Mouse (Mus musculus) lung, adult 18-20 months (tissue): ENCODE data around the gene Hoxa10.

Experiments
- DNase-seq, 2 experiments: peaks; one replicate each; pipeline ENCODE4 v3.0.0; 2022; ENCODE audit warnings: mixed read lengths in 2 of 2

The Hoxa10 gene

DNA sequence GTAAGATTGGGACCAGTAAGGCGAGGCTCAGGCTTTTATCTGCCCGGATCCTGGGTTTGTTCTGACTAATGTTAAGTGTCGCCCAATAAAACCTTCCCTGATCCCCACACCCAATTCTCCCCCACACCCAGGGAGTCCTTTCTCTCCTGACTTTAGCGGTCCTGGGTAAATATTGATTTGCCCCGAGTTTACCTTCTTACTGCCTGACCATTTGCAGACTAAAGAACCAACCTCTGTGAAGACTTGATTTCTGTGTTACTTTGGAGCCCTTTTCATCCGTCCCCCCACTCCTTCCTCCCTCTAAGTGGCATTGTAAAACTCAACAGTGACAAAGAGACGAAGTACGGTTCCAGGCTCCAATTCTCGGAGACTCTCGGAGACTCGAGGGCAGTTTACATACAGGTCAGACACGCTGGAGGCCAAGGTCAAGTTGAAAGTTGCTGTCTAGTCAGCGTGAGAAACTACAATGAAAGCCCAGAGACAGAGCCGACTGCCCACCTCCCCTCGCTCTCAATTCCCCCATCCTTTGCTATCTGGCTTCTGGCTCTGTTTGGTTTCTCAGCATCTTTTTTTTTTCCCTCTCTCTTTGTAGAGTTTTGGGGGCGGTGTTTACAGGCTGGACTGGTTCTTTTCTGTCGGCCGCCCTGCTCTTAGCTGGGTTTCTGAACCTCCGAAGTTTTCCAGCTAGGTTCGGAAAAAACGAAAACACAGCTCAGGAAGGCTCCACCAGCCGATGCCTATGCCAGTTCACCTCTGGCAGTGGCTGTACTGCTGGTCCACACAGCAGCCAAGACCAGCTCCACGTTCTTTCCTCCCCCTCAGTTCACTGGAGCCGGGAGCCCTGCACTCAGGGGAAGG lies 22.0 kb upstream of the Hoxa10 start:
- DNase-seq: no peak

DNA sequence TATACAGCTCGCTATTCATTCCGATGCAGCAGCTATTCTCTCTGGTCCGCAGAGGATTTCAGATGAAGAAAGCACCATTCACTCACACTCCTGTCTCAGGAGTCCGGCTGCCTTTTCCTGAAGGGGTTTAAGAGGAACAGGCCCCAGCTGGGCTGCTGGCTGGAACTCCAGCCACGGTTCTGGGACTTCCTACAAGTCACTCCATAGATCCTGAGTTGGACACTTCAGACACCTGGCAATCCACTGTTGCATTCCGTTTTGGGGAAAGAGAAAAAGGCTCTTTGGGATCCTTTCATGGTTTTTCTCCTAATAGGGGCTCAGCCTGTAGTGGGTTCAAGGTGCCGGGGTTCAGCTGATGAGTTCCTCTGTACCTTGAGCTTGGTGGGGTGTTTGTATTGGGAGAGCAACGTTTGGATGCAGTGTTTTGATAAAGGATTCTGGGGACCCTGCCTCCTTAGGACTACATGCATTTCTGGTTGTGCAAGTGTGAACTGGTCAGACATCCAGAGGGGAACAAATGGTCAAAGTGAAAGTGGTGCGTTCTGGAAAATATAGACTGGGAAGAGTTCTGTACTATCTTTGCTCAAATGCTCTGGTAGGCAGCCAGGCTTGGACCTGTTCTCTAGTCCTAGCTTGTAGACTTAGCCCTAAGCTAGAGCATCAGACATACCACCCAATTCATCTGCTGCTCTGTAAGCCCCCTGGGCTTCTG lies 21.3 kb upstream of the Hoxa10 start:
- DNase-seq: no peak

DNA sequence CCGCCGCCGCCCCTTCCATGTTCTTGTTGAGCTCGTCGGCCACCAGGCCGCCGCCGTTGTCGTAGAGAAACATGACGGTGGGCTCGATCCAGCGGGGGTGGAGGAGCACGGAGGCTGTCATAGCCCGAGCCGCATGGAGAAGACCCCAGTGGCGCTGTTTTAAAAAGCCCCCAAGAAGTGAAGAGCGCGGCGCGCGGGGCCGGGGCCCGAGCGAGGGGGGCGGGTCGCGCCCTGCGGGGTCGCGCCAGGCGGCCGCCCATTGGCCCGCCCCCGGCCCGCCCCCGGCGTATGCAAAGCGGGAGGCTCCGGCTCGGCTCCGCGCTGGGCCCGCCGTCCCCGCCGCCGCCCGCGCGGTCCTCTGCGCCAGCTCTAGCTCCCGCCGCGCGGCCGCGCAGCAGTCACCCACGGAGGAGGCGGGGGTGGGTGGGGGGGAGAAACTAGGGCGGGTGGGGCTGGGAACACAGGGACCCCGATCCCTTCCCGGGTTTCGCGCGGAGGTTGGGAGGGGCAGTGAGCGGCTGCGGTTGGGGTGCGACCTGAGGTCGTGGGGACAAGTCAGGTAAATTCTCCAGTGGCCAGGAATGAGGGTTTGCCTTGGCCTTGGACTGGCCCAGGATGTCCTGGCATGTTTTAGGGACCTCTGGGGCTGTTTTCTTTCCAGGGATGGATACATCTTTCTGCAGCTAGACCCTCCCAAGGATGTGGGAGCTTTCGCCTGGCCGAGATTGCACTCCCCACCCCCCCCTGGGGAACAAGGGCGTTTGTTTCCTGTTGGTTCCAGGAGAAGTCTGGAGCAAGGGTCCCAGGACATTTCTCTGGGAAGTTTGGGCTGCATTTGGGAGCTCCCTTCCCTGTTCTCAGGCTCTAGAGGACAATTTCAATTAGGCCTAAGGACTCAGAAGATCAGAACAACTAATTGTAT lies 20.3 kb upstream of the Hoxa10 start, which contains the start of gene Hoxa13:
Hoxa13 (minus strand) TSS at position 227 of the 922 bp plus-strand sequence.
- DNase-seq: no peak

DNA sequence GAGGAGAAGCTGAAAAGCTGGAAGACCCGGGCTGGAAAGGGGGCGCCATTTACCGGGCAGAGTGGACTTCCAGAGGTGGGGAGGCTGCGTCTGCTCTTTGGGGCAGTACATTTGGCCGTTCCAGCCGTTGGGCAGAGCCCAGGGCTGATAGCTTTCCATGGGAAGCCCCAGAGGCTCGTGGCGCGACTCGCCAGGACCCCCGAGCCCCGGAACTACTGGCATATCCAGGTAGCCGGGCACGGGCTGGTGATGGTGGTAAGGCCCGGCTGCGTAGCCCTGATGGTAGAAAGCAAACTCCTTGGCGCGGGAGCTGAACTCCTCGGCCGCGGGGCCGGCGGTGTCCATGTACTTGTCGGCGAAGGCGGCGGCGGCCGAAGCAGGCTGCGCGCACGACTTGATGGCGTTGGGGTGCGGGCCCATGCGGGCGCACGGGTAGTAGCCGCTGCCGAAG lies 19.2 kb upstream of the Hoxa10 start:
- no peak for DNase-seq

DNA sequence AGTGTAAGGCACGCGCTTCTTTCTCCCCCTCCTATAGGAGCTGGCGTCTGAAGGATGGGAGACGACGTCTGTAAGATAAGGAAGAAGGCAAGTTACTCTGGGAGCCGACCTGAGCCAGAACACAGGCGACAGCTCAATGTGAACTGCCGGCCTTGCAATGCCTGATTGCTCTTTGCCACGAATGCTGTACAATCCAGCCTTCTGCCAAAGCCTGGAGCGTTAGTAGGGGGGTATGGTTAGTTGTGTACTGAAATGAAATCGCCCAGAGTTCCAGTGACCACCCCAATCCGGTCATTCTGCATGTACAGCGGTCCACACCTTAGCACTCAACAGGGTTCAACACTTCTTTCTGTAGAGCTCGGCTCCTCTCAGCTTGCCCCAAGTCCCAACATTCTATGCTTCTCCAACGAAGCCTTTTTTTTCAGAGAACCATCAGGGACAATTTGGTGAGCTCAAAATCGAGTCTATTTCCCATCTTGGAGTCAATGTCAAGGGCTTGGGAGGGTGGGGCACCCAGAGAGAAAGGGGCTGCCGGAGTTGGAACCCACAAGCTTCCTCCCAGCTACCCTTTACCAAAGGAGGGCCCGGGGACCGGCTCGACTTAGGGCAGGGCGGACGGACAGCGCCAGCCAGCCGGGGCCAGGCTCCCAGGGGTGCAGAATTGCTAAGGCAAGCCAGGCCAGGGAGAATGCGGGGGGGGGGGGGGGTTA lies 18.6 kb upstream of the Hoxa10 start:
- no peak for DNase-seq

DNA sequence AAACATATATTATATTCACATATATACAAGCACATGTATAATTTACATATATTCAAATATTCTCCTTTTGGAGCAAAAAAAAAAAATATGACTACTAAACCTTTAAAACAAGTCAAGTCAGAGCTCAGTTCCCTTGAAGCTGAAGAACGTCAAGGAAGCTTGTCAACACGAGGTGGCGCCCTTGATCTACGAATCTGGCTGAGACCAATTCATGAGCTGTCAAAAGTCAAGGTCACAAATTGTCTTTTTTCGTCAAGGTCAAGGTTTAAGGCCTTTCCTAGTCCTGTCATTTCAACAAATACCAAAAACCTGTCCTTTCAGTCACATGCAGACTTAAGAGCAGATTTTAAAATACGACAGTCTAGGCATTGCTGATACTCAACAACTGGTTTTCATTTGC lies 16.3 kb upstream of the Hoxa10 start:
- DNase-seq: peak; percentile 80 to 81

DNA sequence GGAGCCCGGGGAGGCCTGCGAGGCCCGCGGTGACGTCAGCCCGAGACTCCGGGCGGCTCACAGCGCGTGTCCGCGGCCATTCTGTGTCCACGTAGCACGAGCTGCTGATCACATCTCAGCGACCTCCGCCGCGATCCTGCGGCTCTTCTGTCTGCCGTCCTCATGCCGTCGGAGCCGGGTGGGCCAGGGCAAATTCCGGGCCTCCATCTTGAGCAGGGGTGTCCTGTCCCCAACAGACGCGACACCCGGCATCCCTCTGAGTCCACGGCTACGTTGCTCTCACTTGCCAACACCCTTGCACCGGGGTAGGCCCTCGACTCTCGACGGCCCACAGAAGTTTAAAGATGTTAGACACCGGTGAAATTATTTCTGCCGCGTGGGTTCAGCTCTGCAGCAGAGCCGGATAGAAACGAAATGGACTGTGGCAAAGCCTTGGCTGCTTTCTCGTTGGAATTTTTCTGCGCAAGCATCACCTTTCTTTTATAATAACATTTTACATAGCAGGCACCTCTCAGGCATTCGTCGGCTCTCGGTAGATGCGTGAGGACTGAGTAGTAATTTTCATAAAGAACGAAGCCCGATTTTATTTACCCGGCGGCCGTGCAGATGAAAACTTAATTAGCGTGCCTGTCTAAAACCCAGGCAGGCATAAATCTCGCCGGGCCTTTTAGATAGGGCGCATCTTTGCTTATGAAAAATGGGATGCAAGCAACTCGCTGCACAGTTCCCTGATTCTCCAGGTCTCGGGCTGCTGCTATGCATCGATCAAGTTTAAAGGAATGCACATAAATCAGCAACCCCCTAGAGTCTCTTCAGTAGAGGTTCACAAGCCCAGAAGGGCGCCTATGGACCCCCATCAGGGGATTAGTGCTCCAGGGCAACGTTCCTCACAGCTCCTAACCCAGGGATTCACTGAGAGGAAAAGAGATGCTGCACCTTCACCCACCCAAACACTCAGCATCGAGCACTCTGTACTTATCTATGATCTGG lies 13.2 kb upstream of the Hoxa10 start:
- DNase-seq: no peak

DNA sequence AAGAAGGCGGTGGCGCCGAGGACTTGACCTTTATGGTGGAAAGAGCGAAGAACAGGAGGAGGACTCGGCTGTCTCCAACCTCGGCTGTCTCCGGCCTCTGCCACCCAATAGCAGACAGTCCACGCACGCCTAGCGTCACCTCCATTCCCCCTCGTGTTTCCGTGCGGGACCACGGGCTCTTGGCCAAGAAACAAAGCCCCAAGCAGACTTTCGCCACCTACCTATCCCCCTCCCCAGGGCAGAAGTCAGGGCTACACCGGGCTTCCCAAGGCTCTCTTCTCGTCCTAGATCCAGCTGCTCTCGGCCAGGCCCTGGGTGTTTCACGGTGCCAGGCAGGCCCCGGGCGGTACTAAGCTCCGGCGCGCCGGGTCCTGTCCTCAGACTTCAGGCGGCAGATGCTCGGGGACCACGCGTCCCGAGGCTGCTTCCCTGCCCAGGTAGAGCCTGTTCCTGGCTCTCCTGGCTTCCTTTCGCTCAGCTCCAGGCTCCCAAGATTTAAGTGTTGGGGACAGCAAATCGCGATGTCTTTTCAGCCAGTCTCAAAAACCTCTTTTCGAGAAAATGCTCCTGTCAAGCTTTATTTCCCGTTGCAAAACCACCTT lies 12.2 kb upstream of the Hoxa10 start:
- DNase-seq: no peak

DNA sequence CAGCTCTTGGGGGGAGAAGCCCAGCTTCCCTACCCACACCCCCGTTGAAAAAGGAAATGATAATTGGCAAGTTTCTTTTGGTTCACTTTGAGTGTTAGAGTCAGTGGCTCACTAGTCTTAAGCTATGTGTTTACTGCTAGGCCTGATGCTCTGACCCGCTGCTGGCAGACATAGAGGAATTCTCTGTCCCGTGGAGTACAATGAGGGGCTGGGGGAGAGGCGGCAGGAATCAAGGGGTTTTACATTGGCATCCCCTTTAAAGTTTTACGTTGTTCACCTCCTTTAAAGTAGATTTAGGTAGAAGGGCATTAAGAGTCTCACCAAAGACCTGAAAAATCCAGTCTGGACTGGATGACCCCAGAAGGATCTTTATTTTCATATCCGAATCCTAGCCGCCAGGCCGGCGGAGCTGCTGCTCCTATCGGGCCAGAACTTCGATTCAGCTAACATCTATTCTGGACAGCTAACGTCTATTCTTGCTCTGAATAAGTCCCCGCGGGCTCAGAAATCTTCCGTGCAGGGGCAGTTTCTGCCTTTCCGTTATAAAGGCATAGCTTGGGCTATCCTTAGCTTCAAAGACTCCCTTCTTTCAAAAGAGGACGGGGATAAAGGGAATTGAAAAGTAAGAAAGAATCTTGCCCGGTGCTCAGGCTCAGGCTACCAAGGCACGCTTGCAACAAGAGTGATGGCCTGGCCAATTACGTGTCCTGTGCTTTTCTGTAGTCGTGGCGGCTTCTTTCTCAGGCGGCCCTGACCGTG lies 11.5 kb upstream of the Hoxa10 start:
- DNase-seq: no peak

DNA sequence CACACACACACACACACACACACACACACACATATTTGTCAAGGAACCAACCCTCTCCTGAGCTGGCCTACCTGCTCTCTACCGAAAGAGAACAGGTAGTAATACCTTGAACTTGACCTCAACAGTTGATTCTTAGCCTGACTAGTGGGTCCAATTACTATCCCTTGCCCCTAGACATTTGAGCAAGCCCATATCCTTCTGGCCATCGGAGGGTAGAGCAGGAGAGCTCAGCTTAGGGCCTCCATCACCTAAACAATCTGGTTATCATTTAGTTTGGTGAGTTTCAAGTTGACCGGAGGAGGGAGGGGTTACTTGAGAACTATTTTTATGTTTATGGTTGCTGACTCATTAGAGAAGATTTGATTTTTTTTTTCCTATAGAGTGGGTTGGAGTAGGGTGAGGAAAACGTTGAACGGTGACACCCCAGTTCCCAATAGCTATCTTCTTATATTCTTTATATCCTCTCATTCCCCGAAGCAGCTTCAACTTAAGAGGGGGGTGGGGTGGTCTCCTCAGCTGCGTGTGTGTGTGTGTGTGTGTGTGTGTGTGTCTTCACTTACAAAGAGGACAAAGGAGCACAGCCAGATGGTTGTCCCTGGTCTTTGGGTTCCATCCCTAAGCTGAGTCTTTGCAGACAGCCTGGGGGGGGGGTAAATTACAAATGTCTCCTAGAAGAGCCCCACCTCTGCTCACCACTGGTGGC lies 10.7 kb upstream of the Hoxa10 start:
- no peak for DNase-seq

DNA sequence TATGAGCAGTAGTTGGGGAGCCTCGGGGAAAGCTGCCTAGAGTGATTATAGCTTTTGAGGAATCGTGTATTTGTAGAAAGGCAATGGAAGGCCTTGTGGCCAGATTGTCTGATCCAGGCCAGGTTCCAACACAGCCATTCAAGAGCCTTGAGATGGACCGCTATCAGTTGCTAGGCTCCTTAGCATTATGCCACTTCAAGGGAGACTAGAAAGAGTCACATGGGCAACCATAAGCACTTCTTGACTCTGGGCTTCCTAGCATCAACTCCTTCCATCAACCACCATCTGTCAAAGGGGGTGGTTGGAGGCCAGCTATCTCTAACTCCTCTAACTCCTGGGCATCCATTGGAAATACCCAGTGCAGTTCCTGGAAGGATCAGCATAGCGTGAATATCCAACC lies 9.2 kb upstream of the Hoxa10 start:
- no peak for DNase-seq

DNA sequence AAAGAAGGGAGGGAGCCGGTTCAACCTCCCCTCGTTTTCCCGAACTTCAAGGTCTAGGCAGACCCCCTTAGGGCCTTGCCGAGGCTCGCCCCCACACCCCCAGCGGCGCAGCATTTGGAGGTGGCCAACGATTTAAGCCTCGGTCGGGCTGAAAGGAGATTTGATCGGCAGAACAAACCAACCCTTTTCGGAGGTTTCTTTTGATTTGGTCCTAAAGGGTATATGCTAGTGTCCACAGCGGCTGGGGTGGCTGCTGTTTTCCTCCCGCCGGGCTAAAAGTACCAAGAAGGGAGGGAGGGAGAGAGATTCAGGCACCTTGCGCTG lies 8.7 kb upstream of the Hoxa10 start:
- no peak for DNase-seq

DNA sequence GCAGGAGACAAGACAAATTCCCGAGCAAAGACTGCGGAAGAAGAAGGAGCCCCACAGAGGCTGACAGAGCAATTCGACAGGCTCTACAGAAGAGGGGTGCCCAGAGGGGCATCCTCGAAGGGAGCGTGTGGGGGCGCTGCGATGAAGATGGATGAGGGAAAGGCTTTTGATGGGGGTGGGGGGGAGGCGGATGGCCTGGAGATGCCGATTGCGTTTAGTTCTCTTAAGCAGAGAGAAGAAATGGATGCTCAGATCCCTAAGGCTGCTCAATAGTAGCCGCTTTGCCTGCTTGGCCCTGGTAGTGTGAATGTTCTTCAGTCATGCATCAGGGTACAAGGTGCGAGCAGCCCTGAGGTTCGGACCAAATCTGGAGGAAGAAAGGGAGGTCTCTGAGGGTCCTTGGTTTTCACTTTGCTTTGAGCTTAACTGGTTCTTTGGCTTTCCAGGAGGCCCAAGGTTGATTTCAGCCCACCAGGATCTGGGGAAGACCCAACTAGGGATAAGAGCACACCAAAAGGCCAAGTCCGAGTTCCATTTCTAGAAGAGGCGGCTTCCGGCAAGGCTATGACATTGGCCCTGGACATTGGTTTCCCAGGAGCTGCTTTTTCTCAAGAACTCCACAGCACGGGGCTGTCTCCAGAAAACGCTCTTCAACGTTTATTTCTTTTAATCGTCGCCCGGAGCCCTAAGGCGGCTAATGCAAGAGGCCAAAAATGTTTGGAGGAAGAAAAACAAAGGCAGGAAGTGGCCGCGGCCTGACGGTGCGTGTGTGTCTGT lies 8.2 kb upstream of the Hoxa10 start:
- DNase-seq: no peak

DNA sequence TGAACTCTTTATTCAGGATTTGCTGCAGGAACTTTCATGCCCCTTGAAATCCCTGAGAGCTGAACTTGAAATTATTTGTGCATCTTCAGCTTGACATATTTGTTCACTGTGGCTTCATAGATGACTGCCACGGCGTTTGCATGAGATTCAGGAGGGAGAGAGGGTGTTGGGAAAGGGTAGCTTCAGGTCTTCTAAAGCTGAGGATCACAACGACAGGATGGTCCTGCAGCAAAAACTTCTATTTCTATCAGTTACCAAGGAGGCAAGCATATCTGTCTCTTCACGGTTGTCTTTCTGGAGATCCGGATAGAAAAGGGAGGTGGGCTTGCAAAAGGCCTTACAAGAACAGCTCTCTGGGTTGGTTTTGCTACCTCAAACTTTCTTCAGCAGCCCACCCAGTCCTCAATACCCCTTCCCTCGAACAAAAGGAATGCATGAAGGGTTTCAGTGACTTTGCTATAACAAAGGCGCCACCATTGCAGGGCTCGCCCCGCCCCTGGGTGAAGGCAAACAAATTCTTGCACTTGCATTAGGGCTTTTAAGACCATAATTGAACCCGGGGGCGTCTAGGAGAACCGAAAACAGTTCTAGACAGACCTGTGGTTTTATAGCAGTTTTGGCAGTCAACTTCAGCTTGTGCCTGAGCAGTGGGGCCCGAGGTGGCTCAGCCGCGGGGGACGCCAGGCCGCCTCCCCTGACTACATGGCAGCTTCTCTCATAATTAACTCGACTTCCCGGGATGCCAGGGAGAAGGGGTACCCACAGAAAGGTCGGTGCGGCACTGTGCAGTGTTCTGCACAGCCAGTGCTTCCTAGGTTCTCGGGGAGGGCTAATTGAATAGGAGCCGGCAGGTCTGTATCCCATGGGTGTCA lies 7.3 kb upstream of the Hoxa10 start:
- no peak for DNase-seq

DNA sequence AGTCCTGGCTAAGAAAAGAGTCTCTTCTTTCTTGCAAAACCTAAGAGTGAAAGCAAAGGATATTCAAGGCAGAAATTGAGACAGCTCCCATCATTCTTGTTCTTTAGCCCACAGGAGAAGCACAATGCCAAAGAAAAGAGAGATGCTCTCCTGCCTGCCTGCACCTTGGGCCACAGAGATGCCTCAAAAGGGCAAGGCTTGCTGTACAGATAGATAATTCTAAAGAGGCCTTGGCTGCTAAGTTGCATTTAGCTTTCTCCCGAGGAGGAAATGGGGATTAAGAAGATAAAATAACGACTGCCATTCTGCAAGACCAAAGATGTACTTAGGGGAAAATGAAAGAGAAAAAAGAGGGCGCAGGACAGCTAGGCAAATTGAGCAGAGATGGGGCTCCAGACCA lies 6.3 kb upstream of the Hoxa10 start:
- no peak for DNase-seq

DNA sequence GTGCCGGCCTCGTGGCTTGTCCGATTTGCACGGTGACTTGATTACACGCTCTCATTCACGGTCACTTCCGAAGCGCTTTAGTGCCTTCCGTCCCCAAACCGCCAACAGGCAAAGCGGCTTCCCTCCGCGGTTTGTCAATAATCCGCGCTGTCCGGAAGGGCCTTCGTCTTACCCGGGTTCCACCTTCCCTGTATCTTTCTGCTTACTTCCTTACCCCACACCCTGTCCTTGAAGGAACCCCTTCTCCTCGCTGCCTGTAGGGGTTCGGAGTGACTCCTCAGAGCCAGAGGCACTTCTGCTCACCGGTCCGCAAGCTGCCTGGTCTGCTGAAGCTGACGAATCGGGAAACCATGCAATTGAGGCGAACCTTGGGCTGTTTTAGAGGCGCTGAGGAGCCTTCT lies 5.7 kb upstream of the Hoxa10 start:
- no peak for DNase-seq

DNA sequence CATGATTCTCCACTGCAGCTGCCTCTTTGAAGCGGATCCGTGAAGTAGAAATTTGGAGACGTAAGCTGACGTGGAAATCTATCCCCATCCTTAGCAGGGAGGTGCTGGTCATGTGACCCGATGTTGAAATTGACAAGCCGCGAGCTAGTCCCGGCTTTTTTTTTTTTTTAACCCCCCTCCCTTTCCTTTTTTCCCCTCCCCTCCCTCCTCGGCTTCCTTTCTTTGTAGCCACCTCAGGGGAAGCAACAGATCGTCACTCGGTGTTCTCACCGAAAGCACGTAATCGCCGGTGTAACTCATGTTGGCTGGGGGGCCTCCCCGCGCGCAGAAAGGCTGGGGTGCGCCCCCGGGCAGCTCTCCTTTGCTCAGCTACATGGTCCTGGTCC lies 5.1 kb upstream of the Hoxa10 start, which contains the start of gene Hoxa11:
Hoxa11 (minus strand) TSS at position 54 of the 386 bp plus-strand sequence.
- no peak for DNase-seq
